Mouse (Mus musculus) hindbrain, embryonic 13.5 days (tissue): Measurements from ENCODE around the gene D430041D05Rik. TPM values are rescaled to one million over a fixed set of nuclear protein-coding genes. Genes with fewer than 3 reads are reported as not detected.

ENCODE experiments used
- ATAC-seq: fragments of 200-750 bp; cut with Nextera tagmentation; 2 replicates; pipeline ENCODE4 v1.8.0; 2017; ENCODE audit warnings: moderate TSS enrichment; ENCODE audit not compliant: low FRiP score
- H3K27ac ChIP-seq: fragments of 300-500 bp; sonication (generic); 2 replicates; pipeline ENCODE4 v1.5.1; 2015; ENCODE audit warnings: inconsistent platforms, mild to moderate bottlenecking, moderate library complexity
- H3K27me3 ChIP-seq: fragments of 300-500 bp; sonication (generic); 2 replicates; pipeline ENCODE4 v1.6.1; 2015; ENCODE audit warnings: mild to moderate bottlenecking, inconsistent platforms
- H3K36me3 ChIP-seq: fragments of 300-500 bp; sonication (generic); 2 replicates; pipeline ENCODE4 v1.6.1; 2015; ENCODE audit warnings: mild to moderate bottlenecking, inconsistent platforms
- H3K4me1 ChIP-seq: fragments of 300-500 bp; sonication (generic); replicated peaks from 2 replicates; pipeline ENCODE4 v1.6.1; 2015; ENCODE audit warnings: inconsistent platforms
- H3K4me2 ChIP-seq: fragments of 300-500 bp; sonication (generic); 2 replicates; pipeline ENCODE4 v1.6.1; 2015; ENCODE audit warnings: inconsistent platforms, mild to moderate bottlenecking, moderate library complexity
- H3K4me3 ChIP-seq: fragments of 300-500 bp; sonication (generic); 2 replicates; pipeline ENCODE4 v1.5.1; 2015; ENCODE audit warnings: mild to moderate bottlenecking, inconsistent platforms
- H3K9ac ChIP-seq: fragments of 300-500 bp; sonication (generic); 2 replicates; pipeline ENCODE4 v1.6.1; 2015; ENCODE audit warnings: mild to moderate bottlenecking, inconsistent platforms
- H3K9me3 ChIP-seq: fragments of 300-500 bp; sonication (generic); 2 replicates; pipeline ENCODE4 v1.6.1; 2016; ENCODE audit warnings: inconsistent platforms
- WGBS: fragments of 180-500 bp; shearing (Covaris S2); methylation state at CpG from one replicate; pipeline ENCODE4 v1.1.7; 2015; 5-methylcytosine and 5-hydroxymethylcytosine counted together
- polyA plus RNA-seq: library from polyadenylated mRNA; unstranded; fragments of >200 nt; fragmentation: Nextera tagmentation; extraction: Ambion mirVana; gene quantifications from 2 replicates; pipeline ENCODE4 v1.2.1, GENCODE M21; 2015

D430041D05Rik gene
- 6.8 and 7.3 TPM in 2 replicates for polyA plus RNA-seq

DNA sequence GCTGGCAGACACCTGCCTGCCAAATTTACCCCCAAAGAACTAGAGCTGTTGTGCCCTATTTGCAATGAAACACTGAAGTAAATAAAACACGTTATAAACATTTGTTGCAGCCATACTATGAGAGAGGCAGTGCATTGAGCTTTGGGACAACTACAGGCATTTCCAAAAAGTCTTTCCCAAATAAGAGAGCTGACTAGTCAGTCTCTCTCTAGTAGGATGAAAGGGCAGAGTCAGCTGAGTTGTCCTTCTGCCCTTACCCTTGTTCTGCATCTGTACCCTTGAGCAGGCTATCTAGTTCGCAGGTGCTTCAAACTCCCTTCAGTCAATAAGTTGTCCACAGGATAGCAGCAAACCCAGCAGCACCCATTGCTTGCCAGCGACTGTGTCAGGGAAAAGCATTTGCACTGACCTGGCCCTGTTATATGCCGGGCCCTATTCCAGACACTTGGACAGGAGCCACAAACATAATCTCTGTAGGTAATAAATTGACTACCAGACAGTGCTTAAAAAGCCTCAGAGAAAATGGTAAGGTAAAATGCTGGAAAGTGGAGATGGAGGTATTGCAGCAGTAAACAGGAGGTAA is at the start of gene D430041D05Rik:
D430041D05Rik (minus strand) TSS at position 51 of the 583 bp plus-strand sequence.
- Histone ChIP-seq H3K27me3 (peaks cover 50% of the 10 kb centered on the region), H3K4me3 (peak within 1 kb of the TSS; percentile 80), H3K4me2 (peak within 1 kb of the TSS; percentile 72), H3K9me3 (no peaks in the 10 kb centered on the region), H3K27ac (peak within 1 kb of the TSS; percentile 94), H3K9ac (peak within 1 kb of the TSS; percentile 93), H3K4me1 (peaks cover 40% of the 10 kb centered on the region), H3K36me3 (no peaks in the 10 kb centered on the region)
- 65% methylated on average over 4 of the region's 4 CpGs for WGBS
- no peak for ATAC-seq

DNA sequence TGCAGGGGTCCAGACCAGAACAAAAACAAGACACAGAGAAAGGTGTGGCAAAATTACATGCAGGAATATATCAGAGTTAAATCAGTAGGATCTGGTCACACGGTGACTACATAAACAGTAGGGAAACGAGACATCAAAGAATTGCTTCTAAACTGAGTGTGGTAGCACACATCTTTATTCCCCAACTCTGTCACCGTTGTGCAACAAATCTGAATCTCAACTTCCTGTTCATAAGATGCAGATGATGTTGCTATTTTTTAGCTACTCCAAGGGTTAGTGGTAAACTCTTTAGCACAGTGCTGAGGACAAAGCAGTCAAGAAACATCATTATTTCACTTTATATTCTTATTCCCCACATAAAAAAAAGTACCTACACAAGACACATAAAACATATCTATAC is 49.2 kb upstream of the D430041D05Rik start:
- Histone ChIP-seq H3K9me3 (no peaks in the 10 kb centered on the region), H3K27ac (no peak overlapping the region), H3K27me3 (no peaks in the 10 kb centered on the region), H3K36me3 (no peaks in the 10 kb centered on the region), H3K4me2 (no peak overlapping the region), H3K9ac (no peak overlapping the region), H3K4me1 (0 out of 2 replicates have a peak, but pooled peaks cover 13% of the 10 kb centered on the region), H3K4me3 (no peak overlapping the region)
- ATAC-seq: no peak
- 77% methylated on average over 3 of the region's 3 CpGs for WGBS

DNA sequence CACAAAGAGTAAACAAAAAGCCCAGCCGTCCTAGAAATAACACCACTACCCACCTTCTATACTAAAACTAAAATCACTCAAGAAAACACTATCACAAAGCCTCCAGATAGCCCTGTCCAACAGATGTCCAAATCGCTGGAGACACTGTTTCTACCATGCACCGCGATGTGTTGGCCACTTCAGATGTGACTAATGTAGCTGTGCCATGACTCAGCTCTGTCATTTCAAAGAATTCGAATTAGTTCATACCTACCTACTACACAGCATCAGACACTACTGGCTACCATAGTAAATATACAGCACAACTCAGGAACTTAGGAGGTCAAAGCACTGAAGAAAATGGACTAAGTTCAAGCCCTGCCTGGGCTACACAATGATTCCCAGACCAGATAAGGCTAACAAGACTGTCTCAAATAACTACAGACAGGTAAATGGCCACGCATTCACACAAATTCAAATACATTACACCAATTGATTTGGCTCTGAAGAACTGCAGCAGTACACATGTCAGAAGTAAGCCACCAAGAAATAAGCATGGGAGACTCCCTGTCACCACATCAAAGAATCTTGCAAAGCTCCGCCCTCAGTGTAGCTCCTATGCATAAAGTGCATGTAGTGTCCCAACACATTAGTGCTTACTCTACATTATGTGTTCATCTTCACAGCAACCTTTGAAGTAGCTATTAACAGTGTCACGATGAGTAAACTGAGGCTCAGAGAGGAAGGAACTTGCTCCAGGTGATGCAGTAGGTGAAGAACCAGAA is 47.9 kb upstream of the D430041D05Rik start:
- H3K27ac ChIP-seq: no peak overlapping the region
- 0 out of 2 replicates have a peak, but pooled peaks cover 13% of the 10 kb centered on the region for H3K4me1 ChIP-seq
- no peaks in the 10 kb centered on the region for H3K9me3 ChIP-seq
- no peaks in the 10 kb centered on the region for H3K36me3 ChIP-seq
- H3K9ac ChIP-seq: no peak overlapping the region
- H3K27me3 ChIP-seq: no peaks in the 10 kb centered on the region
- no peak for ATAC-seq
- no peak overlapping the region for H3K4me3 ChIP-seq
- WGBS: 92% methylated on average over 8 of the region's 8 CpGs
- no peak overlapping the region for H3K4me2 ChIP-seq

DNA sequence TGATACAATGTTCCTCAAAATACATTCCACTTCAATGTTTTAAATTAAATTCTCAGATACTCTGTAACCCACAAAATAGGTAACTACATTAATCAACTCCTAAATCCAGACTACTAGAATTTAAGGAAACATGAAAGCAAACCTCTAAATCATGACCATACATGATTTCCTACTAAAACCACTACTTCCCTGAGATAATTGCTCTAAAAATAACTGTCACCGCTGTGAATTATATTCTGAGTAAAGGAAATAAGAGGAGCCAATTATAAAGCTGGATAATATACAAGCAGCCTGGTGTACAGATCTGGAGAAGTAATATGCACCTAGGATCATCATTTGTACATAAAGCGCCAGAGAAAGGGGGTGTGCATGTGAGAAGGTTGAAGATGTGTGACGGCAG is 46.3 kb upstream of the D430041D05Rik start:
- WGBS: 91% methylated on average over 3 of the region's 3 CpGs
- Histone ChIP-seq H3K4me3 (no peak overlapping the region), H3K36me3 (no peaks in the 10 kb centered on the region), H3K27ac (no peak overlapping the region), H3K27me3 (no peaks in the 10 kb centered on the region), H3K9me3 (no peaks in the 10 kb centered on the region), H3K4me1 (0 out of 2 replicates have a peak, but pooled peaks cover 13% of the 10 kb centered on the region), H3K9ac (no peak overlapping the region), H3K4me2 (no peak overlapping the region)
- ATAC-seq: no peak

DNA sequence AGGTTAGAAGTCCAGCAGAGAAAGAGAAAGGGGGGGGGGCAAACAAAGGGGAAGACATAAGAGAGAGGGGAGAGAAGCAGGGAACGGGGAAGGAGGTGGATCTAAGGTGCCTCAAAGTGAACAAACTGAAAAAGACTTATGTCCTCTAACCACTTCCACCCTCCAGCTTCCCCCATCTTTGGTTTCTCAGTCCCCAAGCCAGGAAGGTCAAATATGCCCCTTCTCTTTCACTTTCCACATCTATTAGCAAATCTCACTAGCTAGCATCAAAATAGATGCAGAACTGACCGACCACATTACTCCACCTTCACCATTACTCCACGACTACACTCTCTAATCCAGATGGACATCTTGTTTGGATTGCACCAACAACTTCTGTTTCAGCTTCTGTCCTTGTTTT is 39.9 kb upstream of the D430041D05Rik start:
- Histone ChIP-seq H3K36me3 (no peaks in the 10 kb centered on the region), H3K27ac (no peak overlapping the region), H3K9me3 (no peaks in the 10 kb centered on the region), H3K4me1 (0 out of 2 replicates have a peak, but pooled peaks cover 3% of the 10 kb centered on the region), H3K9ac (no peak overlapping the region), H3K4me2 (no peak overlapping the region), H3K27me3 (no peaks in the 10 kb centered on the region), H3K4me3 (no peak overlapping the region)
- ATAC-seq: no peak
- 79% methylated on average over 3 of the region's 3 CpGs for WGBS

DNA sequence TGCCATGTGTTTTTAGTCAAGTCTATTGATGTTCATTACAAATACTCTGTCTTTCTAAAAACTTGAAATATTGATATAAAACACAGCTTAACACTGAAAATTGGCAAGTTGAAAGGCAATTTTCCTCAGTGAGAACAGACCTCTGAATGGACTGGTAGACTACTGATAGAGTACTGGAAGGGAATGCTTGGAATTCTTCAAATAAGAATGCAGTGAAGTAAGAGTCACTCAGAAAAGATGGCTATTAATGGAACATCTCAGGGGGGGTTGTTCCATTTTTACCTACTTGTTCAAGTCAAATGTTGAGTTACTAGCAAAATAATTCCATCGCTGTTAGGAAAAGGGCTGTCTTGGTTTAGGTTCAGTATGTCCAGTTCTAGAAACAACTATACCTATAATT is 38.4 kb upstream of the D430041D05Rik start:
- Histone ChIP-seq H3K4me1 (0 out of 2 replicates have a peak, but pooled peaks cover 3% of the 10 kb centered on the region), H3K9me3 (no peaks in the 10 kb centered on the region), H3K36me3 (no peaks in the 10 kb centered on the region), H3K4me2 (no peak overlapping the region), H3K27ac (no peak overlapping the region), H3K4me3 (no peak overlapping the region), H3K9ac (no peak overlapping the region), H3K27me3 (no peaks in the 10 kb centered on the region)
- no peak for ATAC-seq
- 98% methylated on average over 1 of the region's 1 CpGs for WGBS

DNA sequence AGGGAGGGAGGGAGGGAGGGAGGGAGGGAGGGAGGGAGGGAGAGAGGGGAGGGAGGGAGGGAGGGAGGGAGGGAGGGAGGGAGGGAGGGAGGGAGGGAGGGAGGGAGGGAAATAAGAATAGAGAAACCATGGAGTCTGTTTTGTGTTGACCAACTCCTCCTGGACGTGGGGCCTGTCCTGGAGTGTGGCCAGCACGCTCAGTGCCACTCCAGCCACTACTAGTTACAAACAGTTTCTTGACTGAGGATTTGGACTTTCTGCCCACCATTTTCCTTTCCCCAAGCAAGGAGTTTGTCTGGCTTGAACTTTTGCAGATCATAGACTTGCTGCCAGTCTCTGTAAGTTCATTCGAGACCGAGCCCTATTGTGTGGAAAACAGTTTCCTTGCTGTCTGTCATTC is 37.4 kb upstream of the D430041D05Rik start:
- H3K27ac ChIP-seq: no peak overlapping the region
- H3K9me3 ChIP-seq: no peaks in the 10 kb centered on the region
- WGBS: 83% methylated on average over 4 of the region's 4 CpGs
- H3K36me3 ChIP-seq: no peaks in the 10 kb centered on the region
- H3K27me3 ChIP-seq: no peaks in the 10 kb centered on the region
- H3K4me1 ChIP-seq: 0 out of 2 replicates have a peak, but pooled peaks cover 3% of the 10 kb centered on the region
- no peak for ATAC-seq
- H3K4me2 ChIP-seq: no peak overlapping the region
- H3K9ac ChIP-seq: no peak overlapping the region
- H3K4me3 ChIP-seq: no peak overlapping the region

DNA sequence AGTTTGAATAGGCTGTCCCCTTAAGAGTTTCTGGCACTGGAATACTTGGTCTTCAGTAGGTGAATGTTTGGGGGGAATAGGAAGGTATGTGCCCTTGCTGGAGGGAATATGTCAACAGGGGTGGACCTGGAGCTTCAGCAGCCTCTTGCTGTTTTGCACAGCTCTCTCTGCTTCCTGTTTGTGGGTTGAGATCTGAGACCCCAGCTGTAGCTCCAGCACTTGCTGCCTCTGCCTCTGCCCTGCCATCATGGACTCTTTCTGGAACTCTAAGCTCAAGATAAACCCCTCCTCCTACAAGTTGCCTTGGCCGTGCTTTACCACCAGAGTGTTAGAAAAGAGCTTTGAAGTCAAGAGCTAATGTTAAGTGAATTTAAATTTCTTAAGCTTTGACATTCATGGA is 35.2 kb upstream of the D430041D05Rik start:
- Histone ChIP-seq H3K36me3 (no peaks in the 10 kb centered on the region), H3K4me3 (no peak overlapping the region), H3K9me3 (no peaks in the 10 kb centered on the region), H3K4me2 (no peak overlapping the region), H3K27me3 (no peaks in the 10 kb centered on the region), H3K27ac (no peak overlapping the region), H3K9ac (no peak overlapping the region), H3K4me1 (no peaks in the 10 kb centered on the region)
- WGBS: 76% methylated on average over 1 of the region's 1 CpGs
- no peak for ATAC-seq

DNA sequence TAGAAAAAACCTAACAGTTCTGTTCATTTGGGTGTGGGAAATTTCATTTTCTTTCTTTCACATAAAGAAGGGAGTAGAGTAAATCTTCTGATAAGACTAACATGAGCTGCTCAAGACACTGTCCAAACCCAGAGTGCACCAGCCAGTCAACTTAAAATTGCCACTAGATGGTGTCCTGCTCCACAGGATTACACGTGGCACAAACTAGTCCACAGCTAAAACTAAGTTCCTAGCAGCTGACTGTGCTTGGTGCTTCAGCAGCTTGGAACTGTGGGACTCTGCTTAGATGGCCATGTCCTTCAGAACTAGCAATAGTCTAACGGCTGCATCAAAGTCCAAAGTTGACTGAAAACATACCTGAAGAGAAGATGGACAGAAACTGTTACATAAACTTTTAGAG is 34.0 kb upstream of the D430041D05Rik start:
- Histone ChIP-seq H3K4me2 (no peak overlapping the region), H3K4me3 (no peak overlapping the region), H3K27me3 (no peaks in the 10 kb centered on the region), H3K9me3 (no peaks in the 10 kb centered on the region), H3K36me3 (peaks cover 8% of the 10 kb centered on the region; the same call in 1 of the 2 replicates), H3K27ac (no peak overlapping the region), H3K9ac (no peak overlapping the region), H3K4me1 (no peaks in the 10 kb centered on the region)
- ATAC-seq: no peak
- 42% methylated on average over 2 of the region's 2 CpGs for WGBS

DNA sequence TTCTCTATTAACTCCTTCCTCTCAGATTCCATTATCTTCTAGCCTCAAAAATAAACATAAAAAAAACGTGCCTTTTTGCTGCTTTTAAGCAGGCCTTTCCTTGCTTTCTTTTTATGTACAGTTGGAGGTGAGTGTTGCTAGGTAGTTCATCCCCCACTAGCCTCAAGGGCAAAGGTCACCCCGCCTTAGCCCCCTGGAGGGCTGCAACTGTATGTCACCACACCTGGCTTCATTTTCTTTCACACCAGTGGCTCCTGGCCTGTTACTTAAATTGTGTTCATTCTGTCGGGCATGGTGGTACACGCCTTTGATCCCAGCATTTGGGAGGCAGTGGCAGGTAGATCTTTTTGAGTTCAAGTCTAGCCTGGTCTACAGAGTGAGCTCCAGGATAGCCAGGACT is 31.5 kb upstream of the D430041D05Rik start:
- Histone ChIP-seq H3K9ac (no peak overlapping the region), H3K4me2 (no peak overlapping the region), H3K4me1 (no peaks in the 10 kb centered on the region), H3K4me3 (no peak overlapping the region), H3K36me3 (peaks cover 22% of the 10 kb centered on the region), H3K27ac (no peak overlapping the region), H3K9me3 (no peaks in the 10 kb centered on the region), H3K27me3 (no peaks in the 10 kb centered on the region)
- WGBS: 77% methylated on average over 4 of the region's 4 CpGs
- no peak for ATAC-seq

DNA sequence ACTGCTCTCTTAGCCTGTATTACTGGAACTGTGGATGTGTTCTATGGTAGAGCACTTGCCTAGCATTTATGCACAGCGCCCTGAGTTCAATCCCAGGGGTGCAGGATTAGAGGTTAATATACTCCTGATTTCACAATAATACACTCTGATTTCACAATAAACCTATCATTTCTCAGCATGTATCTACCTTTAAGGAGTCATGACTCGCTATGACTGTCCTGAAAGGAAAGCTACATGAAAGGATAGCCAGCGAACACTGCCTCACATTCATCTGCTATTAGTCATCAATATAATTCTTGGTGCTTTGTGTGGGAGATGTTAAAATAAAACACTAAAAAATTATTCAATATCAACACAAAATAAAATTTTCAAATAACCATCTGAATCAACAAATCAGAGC is 25.4 kb upstream of the D430041D05Rik start:
- H3K4me1 ChIP-seq: no peaks in the 10 kb centered on the region
- H3K27me3 ChIP-seq: no peaks in the 10 kb centered on the region
- no peak for ATAC-seq
- no peak overlapping the region for H3K4me3 ChIP-seq
- peaks cover 65% of the 10 kb centered on the region for H3K36me3 ChIP-seq
- no peaks in the 10 kb centered on the region for H3K9me3 ChIP-seq
- H3K27ac ChIP-seq: no peak overlapping the region
- no peak overlapping the region for H3K4me2 ChIP-seq
- H3K9ac ChIP-seq: no peak overlapping the region
- WGBS: 94% methylated on average over 3 of the region's 3 CpGs

DNA sequence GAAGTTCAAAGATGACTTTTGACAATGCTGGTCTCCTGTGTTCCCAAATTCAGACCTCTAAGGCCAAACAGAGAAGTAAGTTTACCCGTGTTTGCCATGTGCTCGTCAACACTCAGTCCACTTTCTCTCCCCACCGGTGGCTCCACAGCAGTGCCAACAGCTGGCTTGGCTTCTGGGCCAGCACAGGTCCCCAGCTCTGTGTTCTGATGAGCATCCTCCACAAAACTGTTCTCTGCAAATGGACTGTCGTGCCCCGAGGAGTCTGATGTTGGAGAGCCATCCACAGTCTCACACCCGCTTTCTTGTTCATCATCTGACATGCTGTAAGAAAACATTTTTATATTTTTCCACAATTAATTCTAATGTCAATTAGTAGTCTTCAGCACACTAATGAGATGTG is 20.3 kb upstream of the D430041D05Rik start:
- no peak overlapping the region for H3K9ac ChIP-seq
- H3K27me3 ChIP-seq: no peaks in the 10 kb centered on the region
- ATAC-seq: no peak
- peaks cover 50% of the 10 kb centered on the region for H3K36me3 ChIP-seq
- no peak overlapping the region for H3K27ac ChIP-seq
- no peaks in the 10 kb centered on the region for H3K9me3 ChIP-seq
- 94% methylated on average over 6 of the region's 6 CpGs for WGBS
- no peak overlapping the region for H3K4me2 ChIP-seq
- H3K4me1 ChIP-seq: no peaks in the 10 kb centered on the region
- H3K4me3 ChIP-seq: no peak overlapping the region

DNA sequence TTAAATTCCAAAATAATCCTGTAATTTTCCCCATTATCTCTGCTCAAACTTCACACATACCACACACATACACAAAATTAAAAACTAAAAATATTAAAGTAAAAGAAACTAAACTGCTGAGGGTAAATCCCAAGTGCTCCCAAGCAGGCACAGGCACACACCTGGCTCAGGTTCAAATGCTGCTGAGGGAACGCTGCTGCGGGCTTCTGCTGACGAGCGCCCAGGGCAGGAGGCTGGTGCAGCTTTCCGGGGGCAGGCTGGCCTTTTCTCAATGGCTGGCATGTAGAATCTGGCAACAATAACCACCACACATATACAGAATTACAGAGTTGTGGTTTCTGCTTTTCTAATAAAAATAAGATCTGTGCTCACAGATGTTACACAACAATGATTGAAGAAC is 19.8 kb upstream of the D430041D05Rik start:
- H3K9ac ChIP-seq: no peak overlapping the region
- H3K9me3 ChIP-seq: no peaks in the 10 kb centered on the region
- no peak overlapping the region for H3K4me3 ChIP-seq
- no peak overlapping the region for H3K4me2 ChIP-seq
- no peaks in the 10 kb centered on the region for H3K4me1 ChIP-seq
- no peak overlapping the region for H3K27ac ChIP-seq
- peaks cover 46% of the 10 kb centered on the region for H3K36me3 ChIP-seq
- 90% methylated on average over 5 of the region's 5 CpGs for WGBS
- H3K27me3 ChIP-seq: no peaks in the 10 kb centered on the region
- ATAC-seq: no peak
